Mouse (Mus musculus): Measurements from ENCODE around the gene Ankrd42. TPM values are rescaled to one million over a fixed set of nuclear protein-coding genes. Genes with fewer than 3 reads are reported as not detected.

The Ankrd42 gene
- polyA plus RNA-seq, 1 experiment = 11.8 TPM

- Histone ChIP-seq H3K4me3 (ENCODE audit: insufficient read depth, low read length) (no peak overlapping the region), H3K27ac (ENCODE audit: insufficient read depth, low read length) (no peak overlapping the region), H3K4me1 (ENCODE audit: control insufficient read depth, insufficient read depth, low read length) (no peaks in the 10 kb centered on the region)
- TF ChIP-seq POLR2A (IDR thresholded peaks at IDR 0.05; ENCODE audit: extremely low read depth, insufficient read depth, low read length) (no peak), CTCF (IDR thresholded peaks at IDR 0.05; ENCODE audit: extremely low read depth, insufficient read depth, low read length) (no peak)
Observed at GRCm38 (mm10) chr7:92589986-92590385, 47.0 kb downstream of the Ankrd42 start.

DNA sequence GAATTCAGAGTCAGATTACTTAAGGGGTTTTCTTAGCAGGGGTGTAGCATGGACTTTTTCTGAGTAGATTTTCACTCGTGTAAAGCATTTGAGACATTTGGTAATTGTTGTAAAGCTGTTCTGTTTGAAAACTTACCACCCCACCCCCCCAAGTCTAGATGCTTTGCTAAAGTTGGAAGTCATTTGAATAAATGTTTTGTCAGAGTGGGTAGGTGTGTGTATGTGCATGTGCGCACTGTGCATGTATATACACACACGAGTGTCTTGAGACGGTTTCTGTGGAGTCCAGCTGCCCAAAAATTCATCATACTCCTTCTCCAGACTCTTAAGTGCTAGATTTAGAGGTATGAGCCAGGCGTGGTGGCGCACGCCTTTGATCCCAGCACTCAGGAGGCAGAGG is 53.4 kb downstream of the Ankrd42 start:
- H3K4me3 ChIP-seq (ENCODE audit: insufficient read depth, low read length) = no peak overlapping the region
- no peaks in the 10 kb centered on the region for H3K4me1 ChIP-seq (ENCODE audit: control insufficient read depth, insufficient read depth, low read length)
- TF ChIP-seq CTCF (IDR thresholded peaks at IDR 0.05; ENCODE audit: extremely low read depth, insufficient read depth, low read length) = no peak
- TF ChIP-seq POLR2A (IDR thresholded peaks at IDR 0.05; ENCODE audit: extremely low read depth, insufficient read depth, low read length) = no peak
- H3K27ac ChIP-seq (ENCODE audit: insufficient read depth, low read length) = no peak overlapping the region

DNA sequence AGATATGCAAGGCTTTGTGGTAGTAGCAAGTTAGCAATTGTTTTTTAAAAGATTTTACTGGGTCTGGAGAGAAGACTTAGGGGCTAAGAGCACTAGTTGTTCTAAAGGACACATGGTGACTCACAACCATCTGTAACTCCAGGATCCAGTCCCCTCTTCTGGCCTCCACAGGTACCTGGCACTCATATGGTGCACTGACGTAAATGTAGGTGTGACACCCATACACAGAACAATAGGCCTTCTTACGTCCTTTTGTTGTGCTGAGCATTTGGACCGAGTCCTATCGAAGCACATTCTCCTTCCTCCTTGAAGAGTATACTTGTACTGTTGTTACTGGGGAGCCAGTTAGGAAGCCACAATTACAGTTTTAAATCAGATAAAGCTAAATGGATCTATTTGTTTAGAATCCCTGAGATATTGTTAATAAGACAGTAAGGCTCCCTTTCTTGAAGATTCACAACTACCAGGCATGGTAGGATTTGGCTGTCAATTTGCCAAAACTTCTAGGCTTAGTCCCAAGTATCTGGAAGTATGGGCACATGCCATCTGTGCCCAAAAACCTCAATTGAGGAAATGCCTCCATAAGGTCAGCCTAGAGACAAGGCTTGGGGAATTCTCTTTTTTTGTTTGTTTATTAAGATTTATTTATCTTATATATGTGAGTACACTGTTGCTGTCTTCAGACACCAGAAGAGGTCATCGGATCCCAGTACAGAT is 56.3 kb downstream of the Ankrd42 start:
- Histone ChIP-seq H3K4me1 (ENCODE audit: control insufficient read depth, insufficient read depth, low read length) (no peaks in the 10 kb centered on the region), H3K4me3 (ENCODE audit: insufficient read depth, low read length) (no peak overlapping the region), H3K27ac (ENCODE audit: insufficient read depth, low read length) (no peak overlapping the region)
- TF ChIP-seq CTCF (IDR thresholded peaks at IDR 0.05; ENCODE audit: extremely low read depth, insufficient read depth, low read length) (no peak), POLR2A (IDR thresholded peaks at IDR 0.05; ENCODE audit: extremely low read depth, insufficient read depth, low read length) (no peak)

GRCm38 (mm10) chr7:92566775-92567174 is 70.2 kb downstream of the Ankrd42 start:
- TF ChIP-seq POLR2A (IDR thresholded peaks at IDR 0.05; ENCODE audit: extremely low read depth, insufficient read depth, low read length) (no peak), CTCF (IDR thresholded peaks at IDR 0.05; ENCODE audit: extremely low read depth, insufficient read depth, low read length) (no peak)
- no peak overlapping the region for H3K27ac ChIP-seq (ENCODE audit: insufficient read depth, low read length)
- no peaks in the 10 kb centered on the region; the same call in 1 of the 2 replicates for H3K4me1 ChIP-seq (ENCODE audit: control insufficient read depth, insufficient read depth, low read length)
- no peak overlapping the region for H3K4me3 ChIP-seq (ENCODE audit: insufficient read depth, low read length)

DNA sequence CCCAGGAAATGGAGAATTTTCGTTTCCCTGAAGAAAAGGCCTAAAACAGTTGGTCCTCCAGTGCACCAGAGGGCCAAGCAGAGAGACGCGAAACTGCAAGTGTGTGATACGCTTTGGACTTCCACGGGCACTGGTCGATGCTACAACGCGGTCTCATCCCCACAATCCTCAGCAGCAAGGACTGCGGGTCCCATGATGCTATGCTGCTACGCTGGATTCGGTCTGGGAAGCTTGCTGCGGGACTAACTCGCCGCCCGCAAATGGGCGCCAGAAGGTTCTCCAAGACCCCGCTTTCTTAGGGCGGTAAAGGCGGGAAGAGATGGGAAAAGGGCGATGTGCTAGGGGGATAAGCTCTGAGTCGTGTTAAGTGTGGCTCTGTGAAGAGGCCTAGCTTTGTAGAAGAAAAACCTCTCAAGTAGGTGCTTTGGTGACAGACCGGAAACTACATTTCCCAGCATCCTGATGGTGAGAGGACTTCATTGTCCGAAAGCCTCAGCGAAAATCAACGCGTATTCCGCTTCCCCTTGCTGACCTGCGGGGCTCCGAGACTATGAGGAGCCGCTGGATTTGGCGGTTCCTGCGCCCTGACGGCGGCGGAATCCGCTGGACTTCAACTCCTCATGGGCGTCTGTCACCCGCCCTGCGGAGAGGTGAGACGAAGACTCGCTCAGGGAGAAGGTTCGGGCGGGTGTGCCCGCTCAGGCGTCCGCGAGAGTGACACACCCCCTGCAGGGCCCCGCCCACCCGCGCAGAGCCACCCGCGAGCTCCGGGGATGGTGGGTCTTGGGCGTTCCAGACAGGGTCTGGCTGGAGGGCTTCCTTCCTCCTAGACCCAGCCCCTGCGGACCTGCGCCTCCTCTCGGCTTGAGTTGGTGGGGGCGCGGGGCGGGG is 75.7 kb downstream of the Ankrd42 start, which contains the start of gene Ccdc90b:
TSS of gene Ccdc90b (plus strand) at position 164 of the 891 bp plus-strand sequence.
- Histone ChIP-seq H3K27ac (ENCODE audit: insufficient read depth, low read length) (peak within 1 kb of the TSS; percentile 73), H3K4me3 (ENCODE audit: insufficient read depth, low read length) (peak within 1 kb of the TSS; percentile 46), H3K4me1 (ENCODE audit: control insufficient read depth, insufficient read depth, low read length) (no peaks in the 10 kb centered on the region; the same call in 1 of the 2 replicates)
- TF ChIP-seq CTCF (IDR thresholded peaks at IDR 0.05; ENCODE audit: extremely low read depth, insufficient read depth, low read length) = peak; percentile 74
- peak; percentile 90 for TF ChIP-seq POLR2A (IDR thresholded peaks at IDR 0.05; ENCODE audit: extremely low read depth, insufficient read depth, low read length)

GRCm38 (mm10) chr7:92558744-92559143 is 78.2 kb downstream of the Ankrd42 start:
- H3K4me3 ChIP-seq (ENCODE audit: insufficient read depth, low read length) = no peak overlapping the region
- no peaks in the 10 kb centered on the region; the same call in 1 of the 2 replicates for H3K4me1 ChIP-seq (ENCODE audit: control insufficient read depth, insufficient read depth, low read length)
- TF ChIP-seq POLR2A (IDR thresholded peaks at IDR 0.05; ENCODE audit: extremely low read depth, insufficient read depth, low read length) = no peak
- TF ChIP-seq CTCF (IDR thresholded peaks at IDR 0.05; ENCODE audit: extremely low read depth, insufficient read depth, low read length) = no peak
- H3K27ac ChIP-seq (ENCODE audit: insufficient read depth, low read length) = no peak overlapping the region

DNA sequence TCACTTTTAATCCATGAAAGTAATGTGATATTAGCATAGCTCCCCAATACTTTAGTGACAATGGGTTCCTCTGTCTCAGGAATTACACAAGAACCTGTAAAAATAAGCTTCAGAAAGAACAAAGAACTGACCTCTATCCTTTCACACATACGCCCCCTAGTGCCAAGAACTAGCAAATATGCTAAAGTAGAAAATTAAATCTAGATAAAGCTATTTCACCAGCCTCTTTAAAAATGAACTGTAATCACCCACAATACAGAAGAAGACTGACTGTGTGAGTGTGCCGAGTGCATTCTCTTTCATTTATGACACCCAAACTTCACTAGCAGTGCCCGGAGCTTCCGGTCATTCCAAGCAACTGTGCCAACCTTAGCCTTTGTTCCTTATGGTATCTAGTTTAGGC is 86.0 kb downstream of the Ankrd42 start:
- H3K4me1 ChIP-seq (ENCODE audit: control insufficient read depth, insufficient read depth, low read length) = no peaks in the 10 kb centered on the region; the same call in 1 of the 2 replicates
- TF ChIP-seq CTCF (IDR thresholded peaks at IDR 0.05; ENCODE audit: extremely low read depth, insufficient read depth, low read length) (no peak), POLR2A (IDR thresholded peaks at IDR 0.05; ENCODE audit: extremely low read depth, insufficient read depth, low read length) (no peak)
- no peak overlapping the region for H3K27ac ChIP-seq (ENCODE audit: insufficient read depth, low read length)
- no peak overlapping the region for H3K4me3 ChIP-seq (ENCODE audit: insufficient read depth, low read length)

- Histone ChIP-seq H3K4me3 (ENCODE audit: insufficient read depth, low read length) (no peak overlapping the region), H3K27ac (ENCODE audit: insufficient read depth, low read length) (no peak overlapping the region), H3K4me1 (ENCODE audit: control insufficient read depth, insufficient read depth, low read length) (no peaks in the 10 kb centered on the region; the same call in 1 of the 2 replicates)
- TF ChIP-seq CTCF (IDR thresholded peaks at IDR 0.05; ENCODE audit: extremely low read depth, insufficient read depth, low read length) = no peak
- TF ChIP-seq POLR2A (IDR thresholded peaks at IDR 0.05; ENCODE audit: extremely low read depth, insufficient read depth, low read length) = no peak
Observed at GRCm38 (mm10) chr7:92550248-92550989, 86.5 kb downstream of the Ankrd42 start.

- TF ChIP-seq CTCF (IDR thresholded peaks at IDR 0.05; ENCODE audit: extremely low read depth, insufficient read depth, low read length) (no peak), POLR2A (IDR thresholded peaks at IDR 0.05; ENCODE audit: extremely low read depth, insufficient read depth, low read length) (no peak)
Observed at GRCm38 (mm10) chr7:92546763-92547162, 90.2 kb downstream of the Ankrd42 start.

More at GRCm38 (mm10) chr7:92546763-92547162, 90.2 kb downstream of the Ankrd42 start:
- Histone ChIP-seq H3K4me1 (ENCODE audit: control insufficient read depth, insufficient read depth, low read length) (no peaks in the 10 kb centered on the region; the same call in 1 of the 2 replicates), H3K27ac (ENCODE audit: insufficient read depth, low read length) (0 out of 2 replicates have a peak overlapping the region, but pooled peaks have one; percentile 19), H3K4me3 (ENCODE audit: insufficient read depth, low read length) (no peak overlapping the region)
